Mouse (Mus musculus) erythroblast, embryonic 14.5 days (primary cell): ENCODE results near the gene Mrc2.

Experiments
- GATA1 ChIP-seq: IDR thresholded peaks from 2 replicates; pipeline ENCODE4 v1.6.1; 2012; ENCODE audit warnings: low read length, inconsistent platforms, mixed read lengths
- TAL1 ChIP-seq: IDR thresholded peaks from 3 replicates; pipeline ENCODE4 v1.6.1; 2012; ENCODE audit warnings: low read length, inconsistent platforms, mixed read lengths

- no peak for TF ChIP-seq TAL1
- no peak for TF ChIP-seq GATA1
Measured at GRCm38 (mm10) chr11:105327101-105327500, 34.7 kb downstream of the Mrc2 start.
